Mouse (Mus musculus) embryonic facial prominence, embryonic 14.5 days (tissue): ENCODE measurements around the gene Ifngr2. TPM values are rescaled to one million over a fixed set of nuclear protein-coding genes. Genes with fewer than 3 reads are reported as not detected.

Experiments used
- ATAC-seq: fragments of 200-750 bp; cut with Nextera tagmentation; 2 replicates; pipeline ENCODE4 v1.8.0; 2017; ENCODE audit warnings: low read depth, moderate number of reproducible peaks, moderate TSS enrichment
- DNase-seq: peaks from one replicate; pipeline ENCODE4 v3.0.0-alpha.2; 2015; ENCODE audit warnings: low spot score
- H3K27ac ChIP-seq: fragments of 300-500 bp; sonication (generic); replicated peaks from 2 replicates; pipeline ENCODE4 v1.5.1; 2014; ENCODE audit warnings: low read depth, mild to moderate bottlenecking, low read length, moderate library complexity
- H3K27me3 ChIP-seq: fragments of 300-500 bp; sonication (generic); replicated peaks from 2 replicates; pipeline ENCODE4 v1.6.1; 2014; ENCODE audit warnings: low read length; ENCODE audit not compliant: control insufficient read depth, insufficient read depth
- H3K36me3 ChIP-seq: fragments of 300-500 bp; sonication (generic); 2 replicates; pipeline ENCODE4 v1.6.1; 2014; ENCODE audit warnings: low read length, mixed read lengths; ENCODE audit not compliant: control insufficient read depth, insufficient read depth
- H3K4me1 ChIP-seq: fragments of 300-500 bp; sonication (generic); 2 replicates; pipeline ENCODE4 v1.6.1; 2014; ENCODE audit warnings: antibody characterized with exemption, low read length; ENCODE audit not compliant: control insufficient read depth, insufficient read depth
- H3K4me2 ChIP-seq: fragments of 300-500 bp; sonication (generic); 2 replicates; pipeline ENCODE4 v1.6.1; 2014; ENCODE audit warnings: low read depth, mild to moderate bottlenecking, low read length, moderate library complexity, mixed read lengths
- H3K4me3 ChIP-seq: fragments of 300-500 bp; sonication (generic); 2 replicates; pipeline ENCODE4 v1.5.1; 2014; ENCODE audit warnings: low read depth, mild to moderate bottlenecking, low read length
- H3K9ac ChIP-seq: fragments of 300-500 bp; sonication (generic); 2 replicates; pipeline ENCODE4 v1.6.1; 2014; ENCODE audit warnings: low read depth, mild to moderate bottlenecking, low read length, moderate library complexity, mixed read lengths
- H3K9me3 ChIP-seq: fragments of 300-500 bp; sonication (generic); 2 replicates; pipeline ENCODE4 v1.6.1; 2016; ENCODE audit warnings: low read length; ENCODE audit not compliant: control insufficient read depth
- WGBS: fragments of 180-500 bp; shearing (Covaris S2); extraction: QIAGEN DNeasy Blood & Tissue Kit; methylation state at CpG from one replicate; pipeline ENCODE4 v1.1.7; 2014; 5-methylcytosine and 5-hydroxymethylcytosine counted together
- microRNA-seq: library from miRNA; unstranded; fragments of <30 nt; microRNA quantifications from one replicate; pipeline ENCODE4, GENCODE M21; 2016; ENCODE audit warnings: borderline number of aligned reads
- polyA plus RNA-seq: library from polyadenylated mRNA; unstranded; fragments of >200 nt; fragmentation: Nextera tagmentation; extraction: Ambion mirVana; gene quantifications from 2 replicates; pipeline ENCODE4 v1.2.1, GENCODE M21; 2014

Gene Ifngr2
- polyA plus RNA-seq, 1 experiment from 2014 or later: 51.0 TPM

DNA sequence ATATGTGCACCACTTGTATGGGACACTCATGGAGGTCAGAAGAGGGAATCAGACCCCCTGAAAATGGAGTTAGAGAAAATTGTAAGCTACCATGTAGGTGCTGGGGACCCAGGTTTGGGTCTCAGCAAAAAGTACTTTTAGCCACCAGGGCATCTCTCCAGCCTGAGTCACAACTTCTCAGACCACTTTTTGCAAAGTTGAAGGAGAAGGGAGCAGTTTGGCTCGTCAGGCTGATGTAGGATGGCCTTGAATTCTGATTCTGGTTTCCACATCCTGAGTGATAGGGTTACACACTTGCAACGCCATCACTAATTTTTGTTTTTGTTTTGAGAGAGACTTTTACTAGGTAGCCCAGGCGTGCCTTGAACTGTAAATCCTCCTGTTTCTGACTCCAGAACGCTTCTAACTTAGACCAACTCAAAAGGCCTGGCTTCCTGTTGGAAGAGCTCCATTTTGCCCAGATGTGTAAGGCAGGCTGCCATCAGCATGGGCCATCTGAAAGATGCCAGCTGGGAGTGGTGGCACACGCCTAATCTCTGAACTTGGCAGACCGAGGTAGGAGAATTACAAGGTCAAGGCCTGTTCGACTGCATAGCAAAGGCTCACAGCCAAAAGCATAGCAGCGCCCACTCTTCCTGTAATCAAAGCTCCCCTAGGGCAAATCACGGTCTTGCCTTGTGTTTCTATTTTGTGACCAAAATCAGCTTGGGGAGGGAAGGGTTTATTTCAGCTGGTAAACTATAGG lies 62.8 kb downstream of the Ifngr2 start:
- Histone ChIP-seq H3K4me1 (no peaks in the 10 kb centered on the region), H3K36me3 (no peaks in the 10 kb centered on the region), H3K27ac (no peak overlapping the region), H3K9me3 (no peaks in the 10 kb centered on the region), H3K27me3 (no peaks in the 10 kb centered on the region), H3K4me2 (no peak overlapping the region), H3K9ac (no peak overlapping the region), H3K4me3 (no peak overlapping the region)
- ATAC-seq: peak; percentile 44; the same call in 1 of the 2 replicates
- DNase-seq: peak; percentile 40
- 47% methylated on average over 9 of the region's 9 CpGs for WGBS

GRCm38 (mm10) chr16:91611248-91611647 lies 64.4 kb downstream of the Ifngr2 start:
- Histone ChIP-seq H3K9ac (no peak overlapping the region), H3K9me3 (no peaks in the 10 kb centered on the region), H3K4me3 (no peak overlapping the region), H3K36me3 (no peaks in the 10 kb centered on the region), H3K4me1 (no peaks in the 10 kb centered on the region), H3K4me2 (no peak overlapping the region), H3K27ac (no peak overlapping the region), H3K27me3 (no peaks in the 10 kb centered on the region)
- DNase-seq: no peak
- 65% methylated on average over 11 of the region's 11 CpGs for WGBS
- no peak for ATAC-seq

GRCm38 (mm10) chr16:91612525-91612924 lies 65.7 kb downstream of the Ifngr2 start:
- Histone ChIP-seq H3K9ac (no peak overlapping the region), H3K4me2 (no peak overlapping the region), H3K4me3 (no peak overlapping the region), H3K27me3 (no peaks in the 10 kb centered on the region), H3K36me3 (no peaks in the 10 kb centered on the region), H3K27ac (no peak overlapping the region), H3K9me3 (no peaks in the 10 kb centered on the region), H3K4me1 (no peaks in the 10 kb centered on the region)
- ATAC-seq: no peak
- WGBS: 75% methylated on average over 5 of the region's 5 CpGs
- DNase-seq: no peak

- H3K9ac ChIP-seq: no peak overlapping the region
- no peak for ATAC-seq
- H3K4me2 ChIP-seq: no peak overlapping the region
- H3K27ac ChIP-seq: no peak overlapping the region
- no peak for DNase-seq
- no peaks in the 10 kb centered on the region for H3K9me3 ChIP-seq
- peaks cover 5% of the 10 kb centered on the region; the same call in 1 of the 2 replicates for H3K4me1 ChIP-seq
- H3K27me3 ChIP-seq: no peaks in the 10 kb centered on the region
- no peak overlapping the region for H3K4me3 ChIP-seq
- 82% methylated on average over 6 of the region's 6 CpGs for WGBS
- no peaks in the 10 kb centered on the region for H3K36me3 ChIP-seq
These were observed 67.7 kb downstream of the Ifngr2 start for GRCm38 (mm10) chr16:91614552-91614951.

Small RNA genes within 50 kb of the gene (microRNA-seq; reads per million reads assigned to microRNA genes)
- not detected for gene Mir6367

Other genes with a start within 250 kb of the Ifngr2 start
- 62.7 and 67.7 TPM in 2 replicates for gene Ifnar2, start 174.3 kb upstream of the Ifngr2 start, polyA plus RNA-seq
- not detected in 2 replicates for gene Gm21970, start 155.4 kb upstream of the Ifngr2 start, polyA plus RNA-seq
- 32.6 and 33.2 TPM in 2 replicates for gene Il10rb, start 140.9 kb upstream of the Ifngr2 start, polyA plus RNA-seq
- gene Ifnar1, start 61.8 kb upstream of the Ifngr2 start, polyA plus RNA-seq: 47.3 and 53.7 TPM in 2 replicates
- gene Tmem50b, start 50.7 kb downstream of the Ifngr2 start, polyA plus RNA-seq: 39.5 and 41.7 TPM in 2 replicates
- gene Dnajc28, start 72.0 kb downstream of the Ifngr2 start, polyA plus RNA-seq: 2.4 and 4.5 TPM in 2 replicates
- 84.5 and 96.3 TPM in 2 replicates for gene Gart, start 99.9 kb downstream of the Ifngr2 start, polyA plus RNA-seq
- 145 and 157 TPM in 2 replicates for gene Son, start 100.4 kb downstream of the Ifngr2 start, polyA plus RNA-seq
- gene Donson, start 141.7 kb downstream of the Ifngr2 start, polyA plus RNA-seq: 17.8 and 21.7 TPM in 2 replicates
- 61.6 and 61.8 TPM in 2 replicates for gene Cryzl1, start 181.9 kb downstream of the Ifngr2 start, polyA plus RNA-seq
- 28.1 and 30.1 TPM in 2 replicates for gene Itsn1, start 182.2 kb downstream of the Ifngr2 start, polyA plus RNA-seq